In the genomic region with DNA sequence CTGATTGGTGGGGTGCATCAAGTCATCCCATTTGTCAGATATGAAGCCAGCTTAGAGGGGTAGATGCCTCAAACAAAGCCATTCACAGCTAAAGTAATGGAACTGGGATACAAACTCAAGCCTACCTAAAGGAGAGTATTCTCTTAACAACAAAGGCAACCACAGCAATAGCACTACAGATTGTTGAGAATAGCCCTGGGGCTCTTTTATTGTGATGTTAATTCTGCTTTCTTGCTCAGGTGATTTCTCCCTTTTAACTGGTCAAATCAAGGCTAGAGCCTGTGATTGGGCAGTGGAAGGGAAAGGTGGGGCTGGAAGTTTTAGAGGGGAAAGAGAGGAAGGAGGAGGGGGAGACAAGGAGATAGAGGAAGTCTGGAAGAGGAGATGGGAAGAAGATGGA, we compare ENCODE assay signal across 23 mouse cellular contexts. TPM values are rescaled to one million over a fixed set of nuclear protein-coding genes. Genes with fewer than 3 reads are reported as not detected.
DNase-seq lines count a peak whose midpoint lies in the region; ATAC-seq and TF ChIP-seq lines count a peak whose summit lies in the region.
"Had no signal": no experiment of that assay in that cellular context is flagged by ENCODE, and none has a peak within 500 bp of the region (broad histone marks: within the 10 kb centered on the region; RNA-seq: fewer than 3 reads in every experiment).

No protein-coding gene starts in this region.

- no peaks in the 10 kb centered on the region for H3K27me3 ChIP-seq in kidney, postnatal 0 days (ENCODE audit: insufficient read depth, low read length)
- H3K27me3 ChIP-seq: hindbrain, embryonic 15.5 days; Patski had no signal

- H3K27ac ChIP-seq in kidney, postnatal 0 days = 0 out of 2 replicates have a peak overlapping the region, but pooled peaks have one; percentile 6
- H3K27ac ChIP-seq: forebrain, embryonic 10.5 days; forebrain, embryonic 13.5 days; gastrocnemius, adult 2 months; hindbrain, embryonic 12.5 days; hindbrain, embryonic 15.5 days had no signal

- no peaks in the 10 kb centered on the region for H3K36me3 ChIP-seq in kidney, postnatal 0 days (ENCODE audit: insufficient read depth, low read length)
- H3K36me3 ChIP-seq: forebrain, embryonic 10.5 days; hindbrain, embryonic 12.5 days; hindbrain, embryonic 15.5 days had no signal

- H3K9me3 ChIP-seq in kidney, postnatal 0 days (replicated peaks; ENCODE audit: low read length) = no peaks in the 10 kb centered on the region
- H3K9me3 ChIP-seq: forebrain, embryonic 10.5 days; forebrain, embryonic 13.5 days; hindbrain, embryonic 12.5 days; hindbrain, embryonic 15.5 days had no signal

- TF ChIP-seq CTCF in kidney, postnatal 0 days (IDR thresholded peaks at IDR 0.05; ENCODE audit: low read depth) = no peak

- H3K9ac ChIP-seq in kidney, postnatal 0 days (ENCODE audit: low read depth, low read length) = no peak overlapping the region
- H3K9ac ChIP-seq: forebrain, embryonic 13.5 days; forebrain, postnatal 0 days; hindbrain, embryonic 12.5 days; hindbrain, embryonic 15.5 days had no signal

- no peak overlapping the region for H3K4me2 ChIP-seq in kidney, postnatal 0 days (ENCODE audit: low read length)
- H3K4me2 ChIP-seq: forebrain, embryonic 13.5 days; heart, embryonic 11.5 days; hindbrain, embryonic 12.5 days; hindbrain, embryonic 15.5 days had no signal

- no peak overlapping the region for H3K4me3 ChIP-seq in kidney, postnatal 0 days (replicated peaks; ENCODE audit: low read depth, low read length)
- H3K4me3 ChIP-seq: forebrain, embryonic 10.5 days; forebrain, embryonic 13.5 days; gastrocnemius, adult 2 months; hindbrain, embryonic 12.5 days; hindbrain, embryonic 15.5 days had no signal

- ATAC-seq in kidney, postnatal 0 days (replicated peaks; ENCODE audit: low FRiP score, low read depth) = no peak
- ATAC-seq: CD4-positive, CD25-positive, alpha-beta regulatory T cell, adult 4 months; forebrain, embryonic 13.5 days; forebrain, postnatal 0 days; Patski had no signal

- DNase-seq in kidney, postnatal 0 days (ENCODE audit: low spot score) = no peak
- no peak for DNase-seq in kidney, postnatal 10 days
- DNase-seq in ES-CJ7 (ENCODE audit: low read depth, low spot score) = peak; percentile 94
- DNase-seq in WW6 (ENCODE audit: low read depth, low spot score) = peak; percentile 78
- DNase-seq in layer of hippocampus, postnatal 14 days (ENCODE audit: low spot score in 2 of 2) = no peak
- DNase-seq in Muller cell, postnatal 12 days (ENCODE audit: inconsistent ontology term) = no peak
- DNase-seq: adrenal gland, postnatal 10 days; adrenal gland, postnatal 36 days; cerebellum, adult 18-20 months; cerebellum, adult 9-10 months; cerebellum, postnatal 14 days; forebrain, postnatal 0 days; gastrocnemius, adult 2 months; gastrocnemius, postnatal 14 days; heart, adult 11 months had no signal

- peaks cover 29% of the 10 kb centered on the region for H3K4me1 ChIP-seq in kidney, postnatal 0 days (replicated peaks; ENCODE audit: insufficient read depth, low read length)

RNA-seq across cellular contexts. Expression of a gene that starts 7.9 kb away (rescaled TPM):
- polyA plus RNA-seq in kidney, postnatal 0 days (2015; fragmentation: Nextera tagmentation; extraction: Ambion mirVana) = 18.6 and 20.3 TPM in 2 replicates
- 10 to 100 TPM; 38.2 to 40.0 TPM for total RNA-seq in layer of hippocampus, postnatal 14 days (2021)

RNA-seq across cellular contexts. Expression of a gene that starts 11.7 kb away (rescaled TPM):
- polyA plus RNA-seq in kidney, postnatal 0 days (2015; fragmentation: Nextera tagmentation; extraction: Ambion mirVana) = 242 and 247 TPM in 2 replicates
- 10 to 100 TPM; 74.0 to 75.7 TPM for total RNA-seq in layer of hippocampus, postnatal 14 days (2021)
- total RNA-seq: hematopoietic stem cell, adult 5-6 weeks had no signal
- polyA plus RNA-seq: CD4-positive, CD25-positive, alpha-beta regulatory T cell, adult 4 months had no signal

RNA-seq across cellular contexts. Expression of a gene that starts 19.4 kb away (rescaled TPM):
- polyA plus RNA-seq in kidney, postnatal 0 days (2015; fragmentation: Nextera tagmentation; extraction: Ambion mirVana) = 179 and 180 TPM in 2 replicates
- total RNA-seq in layer of hippocampus, postnatal 14 days (2021) = 10 to 100 TPM; 72.3 to 80.9 TPM

RNA-seq across cellular contexts. Expression of a gene that starts 26.2 kb away (rescaled TPM):
- polyA plus RNA-seq in kidney, postnatal 0 days (2015; fragmentation: Nextera tagmentation; extraction: Ambion mirVana) = 47.0 and 48.8 TPM in 2 replicates
- total RNA-seq in layer of hippocampus, postnatal 14 days (2021) = 1 to 10 TPM; 6.9 to 9.4 TPM
- total RNA-seq: hematopoietic stem cell, adult 5-6 weeks had no signal

RNA-seq across cellular contexts. Expression of a gene that starts 44.7 kb away (rescaled TPM):
- 1.5 and 2.0 TPM in 2 replicates for polyA plus RNA-seq in kidney, postnatal 0 days (2015; fragmentation: Nextera tagmentation; extraction: Ambion mirVana)
- total RNA-seq in layer of hippocampus, postnatal 14 days (2021) = under 1 TPM; 0.33 to 0.46 TPM

Comparison
In these comparisons a context has a peak if more than half of its experiments do, and no peak if none do; other contexts are left out.
1. DNase-seq: peak in ES-CJ7 (single experiment) and WW6 (single experiment); none in kidney, postnatal 0 days (single experiment), kidney, postnatal 10 days (single experiment), layer of hippocampus, postnatal 14 days (0 of 2) and Muller cell, postnatal 12 days (single experiment).